Mouse (Mus musculus): Measurements from ENCODE around the gene Rbfox3. TPM values are rescaled to one million over a fixed set of nuclear protein-coding genes. Genes with fewer than 3 reads are reported as not detected.

The Rbfox3 gene
- polyA plus RNA-seq, 1 experiment from 2014 or later = 1.6 TPM

GRCm38 (mm10) chr11:118832793-118833481 lies 78.5 kb downstream of the Rbfox3 start:
- H3K9ac ChIP-seq = no peak overlapping the region
- H3K36me3 ChIP-seq = no peaks in the 10 kb centered on the region
- no peaks in the 10 kb centered on the region for H3K4me1 ChIP-seq
- H3K4me3 ChIP-seq (replicated peaks) = no peak overlapping the region
- H3K9me3 ChIP-seq = no peaks in the 10 kb centered on the region
- H3K27ac ChIP-seq = no peak overlapping the region
- ATAC-seq (ENCODE audit: insufficient read depth, low FRiP score, low read depth) = peak; percentile 18
- 63% methylated on average over 10 of the region's 10 CpGs for WGBS
- H3K4me2 ChIP-seq = no peak overlapping the region
- H3K27me3 ChIP-seq (replicated peaks) = no peaks in the 10 kb centered on the region

DNA sequence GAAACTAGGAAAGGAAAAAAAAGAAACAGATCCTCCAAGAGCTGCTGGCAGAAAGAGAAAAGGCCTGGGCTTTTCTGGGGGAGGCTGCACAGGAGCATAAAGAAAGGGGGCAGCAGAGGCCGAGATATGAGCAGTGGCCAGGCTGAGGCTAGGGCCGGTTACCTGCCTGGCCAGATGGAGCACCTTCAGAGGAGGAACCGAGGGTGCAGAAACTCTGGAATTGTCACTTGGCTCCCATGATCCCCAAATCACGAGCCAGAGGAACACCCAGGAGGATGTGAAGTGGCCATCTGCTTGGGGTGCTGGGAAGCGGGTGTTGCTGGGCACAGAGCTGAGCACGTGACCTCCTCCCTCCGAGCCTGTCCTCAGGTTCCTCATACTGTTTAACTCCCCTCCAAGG lies 79.7 kb downstream of the Rbfox3 start:
- 64% methylated on average over 7 of the region's 7 CpGs for WGBS
- no peak overlapping the region for H3K4me3 ChIP-seq (replicated peaks)
- no peak overlapping the region for H3K9ac ChIP-seq
- H3K4me2 ChIP-seq = no peak overlapping the region
- no peaks in the 10 kb centered on the region for H3K9me3 ChIP-seq
- no peaks in the 10 kb centered on the region for H3K36me3 ChIP-seq
- H3K27me3 ChIP-seq (replicated peaks) = no peaks in the 10 kb centered on the region
- H3K27ac ChIP-seq = no peak overlapping the region
- no peaks in the 10 kb centered on the region for H3K4me1 ChIP-seq
- ATAC-seq (ENCODE audit: insufficient read depth, low FRiP score, low read depth) = no peak

GRCm38 (mm10) chr11:118825280-118826094 lies 85.9 kb downstream of the Rbfox3 start:
- no peak overlapping the region for H3K9ac ChIP-seq
- no peaks in the 10 kb centered on the region for H3K27me3 ChIP-seq (replicated peaks)
- no peaks in the 10 kb centered on the region for H3K9me3 ChIP-seq
- no peak for ATAC-seq (ENCODE audit: insufficient read depth, low FRiP score, low read depth)
- WGBS = 66% methylated on average over 25 of the region's 25 CpGs
- H3K27ac ChIP-seq = no peak overlapping the region
- no peak overlapping the region for H3K4me3 ChIP-seq (replicated peaks)
- no peaks in the 10 kb centered on the region for H3K4me1 ChIP-seq
- no peaks in the 10 kb centered on the region for H3K36me3 ChIP-seq
- no peak overlapping the region for H3K4me2 ChIP-seq

- no peak overlapping the region for H3K4me3 ChIP-seq (replicated peaks)
- H3K4me1 ChIP-seq = no peaks in the 10 kb centered on the region
- H3K27me3 ChIP-seq (replicated peaks) = no peaks in the 10 kb centered on the region
- H3K27ac ChIP-seq = no peak overlapping the region
- no peak for ATAC-seq (ENCODE audit: insufficient read depth, low FRiP score, low read depth)
- H3K9ac ChIP-seq = no peak overlapping the region
- H3K9me3 ChIP-seq = no peaks in the 10 kb centered on the region
- 32% methylated on average over 2 of the region's 2 CpGs for WGBS
- H3K4me2 ChIP-seq = no peak overlapping the region
- H3K36me3 ChIP-seq = no peaks in the 10 kb centered on the region
Observed at GRCm38 (mm10) chr11:118821353-118821752, 90.0 kb downstream of the Rbfox3 start.

GRCm38 (mm10) chr11:118818528-118818927 lies 92.9 kb downstream of the Rbfox3 start:
- Histone ChIP-seq H3K27me3 (replicated peaks) (no peaks in the 10 kb centered on the region), H3K4me1 (no peaks in the 10 kb centered on the region), H3K9me3 (no peaks in the 10 kb centered on the region), H3K4me2 (no peak overlapping the region), H3K4me3 (replicated peaks) (no peak overlapping the region), H3K36me3 (no peaks in the 10 kb centered on the region), H3K27ac (no peak overlapping the region), H3K9ac (no peak overlapping the region)
- WGBS = 96% methylated on average over 8 of the region's 8 CpGs
- ATAC-seq (ENCODE audit: insufficient read depth, low FRiP score, low read depth) = no peak

GRCm38 (mm10) chr11:118815118-118815517 lies 96.3 kb downstream of the Rbfox3 start:
- no peaks in the 10 kb centered on the region for H3K36me3 ChIP-seq
- H3K27ac ChIP-seq = no peak overlapping the region
- no peaks in the 10 kb centered on the region for H3K9me3 ChIP-seq
- H3K9ac ChIP-seq = no peak overlapping the region
- no peak for ATAC-seq (ENCODE audit: insufficient read depth, low FRiP score, low read depth)
- H3K4me2 ChIP-seq = no peak overlapping the region
- no peaks in the 10 kb centered on the region for H3K27me3 ChIP-seq (replicated peaks)
- H3K4me1 ChIP-seq = no peaks in the 10 kb centered on the region
- no peak overlapping the region for H3K4me3 ChIP-seq (replicated peaks)
- WGBS = 73% methylated on average over 5 of the region's 5 CpGs

- no peak overlapping the region for H3K4me3 ChIP-seq (replicated peaks)
- H3K9me3 ChIP-seq = no peaks in the 10 kb centered on the region
- no peak overlapping the region for H3K4me2 ChIP-seq
- H3K9ac ChIP-seq = no peak overlapping the region
- WGBS = 54% methylated on average over 11 of the region's 11 CpGs
- no peaks in the 10 kb centered on the region for H3K4me1 ChIP-seq
- H3K36me3 ChIP-seq = no peaks in the 10 kb centered on the region
- H3K27ac ChIP-seq = no peak overlapping the region
- H3K27me3 ChIP-seq (replicated peaks) = no peaks in the 10 kb centered on the region
- ATAC-seq (ENCODE audit: insufficient read depth, low FRiP score, low read depth) = no peak
Observed at GRCm38 (mm10) chr11:118813942-118814341, 97.5 kb downstream of the Rbfox3 start.

- WGBS = 91% methylated on average over 7 of the region's 7 CpGs
- no peaks in the 10 kb centered on the region for H3K27me3 ChIP-seq (replicated peaks)
- ATAC-seq (ENCODE audit: insufficient read depth, low FRiP score, low read depth) = no peak
Observed at GRCm38 (mm10) chr11:118811404-118811803, 100.0 kb downstream of the Rbfox3 start.

GRCm38 (mm10) chr11:118807511-118807910 lies 103.9 kb downstream of the Rbfox3 start:
- Histone ChIP-seq H3K9me3 (no peaks in the 10 kb centered on the region), H3K4me1 (0 out of 2 replicates have a peak, but pooled peaks cover 5% of the 10 kb centered on the region), H3K27me3 (replicated peaks) (no peaks in the 10 kb centered on the region), H3K4me3 (replicated peaks) (no peak overlapping the region), H3K9ac (no peak overlapping the region), H3K4me2 (no peak overlapping the region), H3K36me3 (no peaks in the 10 kb centered on the region), H3K27ac (no peak overlapping the region)
- 19% methylated on average over 15 of the region's 15 CpGs for WGBS
- no peak for ATAC-seq (ENCODE audit: insufficient read depth, low FRiP score, low read depth)

More at GRCm38 (mm10) chr11:118811404-118811803, 100.0 kb downstream of the Rbfox3 start:
- no peak overlapping the region for H3K4me2 ChIP-seq
- no peaks in the 10 kb centered on the region for H3K36me3 ChIP-seq
- no peaks in the 10 kb centered on the region for H3K9me3 ChIP-seq
- H3K4me1 ChIP-seq = 0 out of 2 replicates have a peak, but pooled peaks cover 5% of the 10 kb centered on the region
- no peak overlapping the region for H3K9ac ChIP-seq
- no peak overlapping the region for H3K4me3 ChIP-seq (replicated peaks)
- no peak overlapping the region for H3K27ac ChIP-seq

DNA sequence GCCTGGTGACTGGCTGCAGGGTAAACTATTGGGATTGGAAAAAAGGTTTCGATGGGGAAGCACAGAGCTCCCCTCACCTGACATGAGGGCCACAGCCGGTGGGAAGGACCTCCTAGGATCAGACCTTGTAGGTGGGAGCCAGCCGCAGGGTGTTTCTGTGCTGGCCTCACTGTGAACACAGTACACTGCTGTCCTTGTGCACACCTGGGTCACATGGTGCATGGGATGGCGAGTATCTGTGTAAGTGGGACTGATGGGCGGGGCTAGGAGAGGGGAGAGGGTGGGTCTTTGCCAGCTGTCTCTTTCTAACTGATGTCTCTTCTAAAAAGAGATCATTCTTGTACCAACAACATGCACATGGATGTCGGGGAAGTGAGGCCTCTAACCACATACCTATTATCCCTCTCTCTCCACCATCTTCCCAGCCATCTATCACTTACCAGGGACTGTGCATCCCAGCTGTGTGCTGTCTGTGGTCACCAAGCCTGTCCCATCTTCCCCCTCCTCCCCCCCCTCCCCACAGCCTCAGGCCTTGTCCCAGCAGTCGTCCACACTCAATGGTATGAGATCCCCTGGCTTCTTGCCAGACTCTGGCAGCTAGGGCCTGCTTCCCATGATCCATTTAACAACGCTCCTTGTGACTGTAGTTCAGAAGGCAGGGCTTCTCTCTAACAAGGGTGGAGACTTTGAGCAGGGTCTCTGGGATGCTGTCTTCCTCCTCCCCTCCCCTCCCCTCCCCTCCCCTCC lies 116.4 kb downstream of the Rbfox3 start:
- Histone ChIP-seq H3K9me3 (no peaks in the 10 kb centered on the region), H3K36me3 (no peaks in the 10 kb centered on the region), H3K4me2 (no peak overlapping the region), H3K27me3 (replicated peaks) (no peaks in the 10 kb centered on the region), H3K4me1 (no peaks in the 10 kb centered on the region), H3K27ac (no peak overlapping the region), H3K9ac (no peak overlapping the region), H3K4me3 (replicated peaks) (no peak overlapping the region)
- no peak for ATAC-seq (ENCODE audit: insufficient read depth, low FRiP score, low read depth)
- WGBS = 46% methylated on average over 8 of the region's 8 CpGs

DNA sequence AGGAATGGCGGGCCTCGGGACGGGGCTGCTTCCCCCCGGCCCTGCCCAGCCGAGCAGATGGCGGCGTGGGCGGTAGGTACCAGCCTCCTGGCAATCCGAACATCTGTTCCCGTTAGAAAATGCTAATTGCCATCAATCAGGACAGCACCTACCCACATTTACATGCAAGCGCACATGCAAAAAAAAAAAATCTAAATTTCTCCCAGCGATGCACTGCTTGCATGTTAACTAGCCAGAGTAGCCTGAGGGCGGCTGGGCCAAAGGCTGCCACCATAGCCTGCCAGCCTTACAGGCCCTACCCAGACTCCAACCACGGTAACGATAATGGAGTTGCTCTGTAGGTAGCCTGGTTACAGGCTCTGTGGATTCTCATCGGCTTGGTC lies 117.8 kb downstream of the Rbfox3 start:
- Histone ChIP-seq H3K36me3 (no peaks in the 10 kb centered on the region), H3K9me3 (no peaks in the 10 kb centered on the region), H3K4me1 (no peaks in the 10 kb centered on the region), H3K4me3 (replicated peaks) (no peak overlapping the region), H3K9ac (no peak overlapping the region), H3K27ac (no peak overlapping the region), H3K27me3 (replicated peaks) (no peaks in the 10 kb centered on the region), H3K4me2 (no peak overlapping the region)
- WGBS = 74% methylated on average over 16 of the region's 16 CpGs
- no peak for ATAC-seq (ENCODE audit: insufficient read depth, low FRiP score, low read depth)

Measured in stomach, embryonic 15.5 days (tissue).